Mouse (Mus musculus) common myeloid progenitor, adult 5-6 weeks (primary cell): ENCODE results near the gene Shd. TPM values are rescaled to one million over a fixed set of nuclear protein-coding genes. Genes with fewer than 3 reads are reported as not detected.

Experiments
- ATAC-seq: replicated peaks from 2 replicates; pipeline ENCODE4 v1.8.0; 2016; ENCODE audit warnings: low read depth, mild to moderate bottlenecking, moderate TSS enrichment, inconsistent platforms; ENCODE audit not compliant: poor library complexity, severe bottlenecking
- total RNA-seq: library from RNA; stranded (forward); fragments of 200-1000, 187-1606 nt; gene quantifications from 2 replicates; pipeline ENCODE4 v1.2.3, GENCODE M21; 2017

Gene Shd
- total RNA-seq, 1 experiment from 2014 or later: not detected

DNA sequence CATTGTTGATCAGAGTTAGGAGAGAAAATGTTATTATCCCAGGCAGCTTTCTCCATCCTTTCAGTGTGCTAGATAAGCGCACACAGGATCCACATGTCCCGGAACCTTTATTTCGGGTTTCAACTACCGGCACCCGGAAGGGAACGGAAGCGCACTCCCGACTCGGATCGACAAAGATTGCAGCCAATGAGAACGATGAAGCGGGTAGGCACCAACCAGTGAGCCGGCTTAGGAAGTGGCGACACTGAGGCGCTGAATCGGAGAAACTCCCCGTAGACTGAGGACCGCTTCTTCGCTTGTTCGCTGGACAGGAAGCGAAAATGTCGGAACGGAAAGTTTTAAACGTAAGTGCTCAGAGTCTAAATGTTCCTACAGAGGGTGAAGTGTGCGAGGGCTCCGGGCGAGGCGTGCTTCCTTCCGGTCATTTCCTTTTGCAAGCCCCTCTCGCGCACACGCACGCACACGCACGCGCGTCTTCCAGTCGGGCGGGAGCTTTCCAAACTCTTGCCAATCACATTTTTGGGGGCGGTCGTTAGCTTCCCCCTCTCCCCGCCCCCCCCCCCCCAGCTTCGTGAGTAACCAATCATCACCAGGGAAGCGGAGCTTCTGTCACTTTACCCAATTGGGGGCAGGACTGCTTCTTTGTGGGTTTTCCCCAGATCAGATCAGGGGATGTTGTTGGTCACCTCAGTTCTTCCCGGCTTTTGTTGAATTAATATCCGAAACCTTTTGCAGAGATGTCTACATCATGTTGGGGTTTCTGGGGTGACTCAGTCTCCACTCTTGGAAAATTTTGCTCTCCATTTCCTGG, 11.1 kb upstream of the Shd start, which contains the start of gene Yju2:
Gene Yju2 (plus strand): TSS at position 182 of the 811 bp plus-strand sequence.
- ATAC-seq: peak; percentile 84

DNA sequence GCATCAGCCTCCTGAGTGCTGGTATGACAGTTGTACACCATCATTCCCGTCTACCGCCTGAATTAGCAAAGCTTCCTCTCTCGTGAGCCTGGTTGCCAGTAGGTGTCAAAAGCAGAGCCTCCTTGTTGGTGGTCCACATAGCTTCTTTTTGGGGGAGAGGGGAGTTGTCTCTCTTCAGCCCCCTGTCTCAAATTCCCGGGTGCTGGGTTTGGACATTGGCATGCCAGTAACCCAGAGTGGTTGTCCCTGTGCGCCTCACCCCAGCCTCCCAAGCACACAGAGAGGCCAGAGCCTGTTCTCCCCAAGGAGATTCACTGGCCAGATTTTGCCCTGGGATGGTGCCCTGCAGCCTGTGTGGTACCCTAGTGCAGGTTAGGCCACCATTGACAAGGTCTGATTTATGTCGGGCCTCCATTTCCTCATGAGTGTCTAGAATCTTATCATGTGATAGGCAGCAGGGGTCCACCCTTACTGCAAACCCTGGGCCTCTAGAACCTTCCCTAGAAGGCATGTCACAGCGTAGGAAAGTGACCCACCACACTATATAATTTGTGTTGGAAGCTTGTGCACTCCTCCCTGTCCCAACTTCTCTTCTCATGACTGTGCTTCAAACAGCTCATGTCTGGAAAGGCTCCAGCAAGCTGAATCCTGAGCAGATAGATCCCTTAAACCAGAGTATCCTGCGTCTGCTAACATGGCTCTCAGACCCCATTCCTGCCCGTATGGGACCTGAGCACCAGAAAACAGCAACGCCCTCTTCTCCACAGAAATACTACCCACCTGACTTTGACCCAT, 10.1 kb upstream of the Shd start:
- ATAC-seq: no peak

DNA sequence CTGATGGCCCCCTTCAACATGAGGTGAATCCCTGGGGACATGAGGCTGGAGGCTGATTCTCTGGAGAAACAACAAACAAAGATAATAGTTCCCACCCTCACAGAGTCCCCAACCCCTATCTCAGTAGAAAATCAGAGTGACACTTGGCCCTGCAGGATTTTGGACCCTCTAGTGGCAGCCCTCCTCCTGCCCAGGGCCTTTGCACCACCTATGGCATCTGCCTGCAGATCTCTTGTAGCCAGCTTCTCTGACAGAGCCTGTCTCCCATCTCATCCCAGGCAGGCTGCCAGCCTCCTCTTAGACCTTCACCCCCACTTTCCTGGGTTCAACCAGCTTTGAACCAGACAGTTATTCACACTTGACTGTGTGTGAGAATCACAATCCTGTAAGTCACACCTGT, 9.5 kb upstream of the Shd start:
- ATAC-seq: no peak

DNA sequence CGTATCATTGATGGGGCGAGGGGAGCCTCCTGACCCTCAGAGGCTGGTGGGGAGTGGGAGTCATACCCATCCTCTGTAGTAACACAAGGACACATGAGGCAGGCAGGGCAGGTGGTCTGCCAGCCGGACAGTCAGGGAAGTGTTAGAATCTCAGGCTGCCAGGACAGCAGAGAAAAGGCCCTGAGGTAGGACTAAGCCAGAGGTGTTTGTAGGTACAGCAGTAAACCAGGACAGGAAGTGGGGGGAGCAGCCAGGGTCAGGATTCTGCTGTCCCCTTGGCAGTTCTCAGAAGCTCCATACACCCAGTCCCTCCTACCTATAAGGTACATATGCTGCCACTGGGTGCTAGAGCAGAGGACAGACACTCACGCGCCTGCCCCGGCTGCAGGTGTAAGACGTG, 8.6 kb upstream of the Shd start:
- ATAC-seq: no peak

DNA sequence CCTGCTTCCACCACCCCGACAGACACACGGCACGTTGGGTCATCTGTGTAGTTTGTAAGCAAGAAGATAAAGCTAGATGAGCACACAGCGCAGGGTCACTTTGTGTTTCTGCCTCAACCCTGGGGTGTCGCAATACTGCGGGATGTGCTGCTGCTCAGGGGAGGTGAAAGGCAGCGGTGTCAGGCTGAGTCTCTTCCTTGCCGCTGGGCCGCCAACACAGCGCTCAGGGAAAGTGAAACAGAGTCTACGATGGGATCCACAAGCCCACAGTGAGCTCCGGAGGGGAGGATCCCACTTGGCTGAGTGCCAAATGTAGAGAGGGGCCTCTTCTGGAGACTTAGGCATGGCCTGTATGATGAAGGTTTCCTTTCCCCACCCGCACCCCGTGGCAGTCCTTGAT, 7.1 kb upstream of the Shd start:
- peak; percentile 19 for ATAC-seq

DNA sequence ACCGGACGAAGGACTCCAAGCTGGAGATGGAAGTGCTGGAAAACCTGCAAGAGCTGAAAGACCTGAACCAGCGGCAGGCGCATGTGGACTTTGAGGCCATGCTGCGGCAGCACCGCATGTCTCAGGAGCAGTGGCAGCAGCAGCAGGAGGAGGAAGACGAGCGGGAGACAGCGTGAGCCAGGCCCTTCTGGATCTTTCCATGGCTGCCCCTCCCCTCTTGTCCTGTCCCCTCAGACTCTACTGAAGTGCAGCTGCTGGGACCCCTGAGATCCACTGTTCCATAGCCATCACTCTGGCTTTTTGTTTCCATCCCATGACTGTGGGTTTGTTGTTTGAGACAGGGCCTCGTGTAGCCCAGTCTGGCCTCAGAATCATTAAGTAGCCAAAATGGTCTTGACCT, 5.8 kb upstream of the Shd start:
- no peak for ATAC-seq

DNA sequence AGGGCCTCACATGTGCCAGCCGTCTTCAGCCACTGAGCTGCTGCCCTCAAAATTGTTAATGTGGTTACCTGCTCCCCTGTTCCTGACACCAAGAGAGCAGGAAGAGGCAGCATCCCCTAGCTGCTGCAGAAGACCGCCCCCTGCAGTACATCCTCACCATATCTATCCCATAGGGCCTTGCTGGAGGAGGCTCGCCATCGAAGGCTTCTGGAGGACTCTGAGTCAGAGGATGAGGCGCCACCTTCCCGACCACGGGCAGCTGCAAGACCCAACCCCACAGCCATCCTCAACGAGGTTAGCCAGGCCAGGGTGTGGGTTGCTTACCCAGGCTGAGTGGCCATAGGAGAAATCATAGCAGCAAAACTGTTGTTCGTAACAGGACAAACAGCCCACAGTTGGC, 5.3 kb upstream of the Shd start:
- ATAC-seq: no peak

DNA sequence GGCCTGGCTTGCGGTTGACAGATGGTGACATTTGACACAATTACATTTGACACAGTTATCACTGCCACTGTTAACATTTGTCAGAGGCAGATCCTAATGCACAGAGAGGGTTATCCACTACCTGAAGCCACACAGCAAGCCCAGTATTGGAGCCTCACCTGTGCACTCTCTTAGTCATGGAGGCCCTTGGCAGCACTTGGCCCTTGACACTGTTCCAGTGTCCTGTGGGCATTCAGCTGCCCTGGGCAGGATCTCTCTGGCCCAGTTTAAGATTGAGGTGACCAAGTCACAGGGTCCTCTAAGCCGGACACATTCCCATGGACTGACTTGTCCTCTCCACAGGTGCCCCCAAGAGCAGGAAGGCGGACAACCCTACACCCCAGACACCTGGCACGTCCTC, 3.1 kb upstream of the Shd start:
- ATAC-seq: no peak

DNA sequence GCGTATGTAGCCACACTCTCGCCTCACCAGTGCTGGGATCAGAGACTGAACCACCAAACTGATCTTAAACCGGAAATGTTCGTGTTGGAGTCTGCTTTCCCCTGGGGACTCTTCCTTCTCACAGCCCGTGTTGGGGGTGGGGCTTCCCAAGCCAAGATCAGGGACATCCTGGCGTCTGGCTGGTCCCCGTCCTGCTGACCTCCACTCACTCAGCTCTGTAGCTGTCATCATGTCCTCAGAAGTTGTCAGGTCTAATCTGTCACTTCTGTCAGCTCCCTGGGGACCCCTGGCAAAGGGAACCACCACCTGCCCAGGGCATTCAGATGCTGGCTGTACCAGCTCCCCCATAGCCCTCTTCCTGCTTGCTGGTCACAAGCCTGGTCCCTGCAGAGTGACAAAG, 2.1 kb upstream of the Shd start:
- no peak for ATAC-seq

DNA sequence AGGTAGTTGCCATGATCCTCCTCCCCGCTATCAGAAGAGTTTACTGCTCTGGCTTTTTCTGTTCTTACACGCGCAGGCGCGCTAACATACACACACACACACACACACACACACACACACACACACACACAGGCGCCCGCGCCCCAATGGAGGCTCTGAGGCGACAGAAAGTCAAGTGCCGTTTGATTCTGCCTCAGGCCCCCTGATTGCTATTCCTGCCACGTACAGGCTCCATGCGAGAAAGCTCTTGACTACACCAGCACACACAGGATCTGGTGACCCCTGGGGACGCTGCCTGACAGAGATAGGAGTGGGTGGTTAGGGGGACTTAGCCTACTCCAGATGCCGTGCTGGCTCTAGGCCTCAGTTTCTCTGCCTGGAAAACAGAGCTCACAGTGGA, 707 bp upstream of the Shd start:
- no peak for ATAC-seq

DNA sequence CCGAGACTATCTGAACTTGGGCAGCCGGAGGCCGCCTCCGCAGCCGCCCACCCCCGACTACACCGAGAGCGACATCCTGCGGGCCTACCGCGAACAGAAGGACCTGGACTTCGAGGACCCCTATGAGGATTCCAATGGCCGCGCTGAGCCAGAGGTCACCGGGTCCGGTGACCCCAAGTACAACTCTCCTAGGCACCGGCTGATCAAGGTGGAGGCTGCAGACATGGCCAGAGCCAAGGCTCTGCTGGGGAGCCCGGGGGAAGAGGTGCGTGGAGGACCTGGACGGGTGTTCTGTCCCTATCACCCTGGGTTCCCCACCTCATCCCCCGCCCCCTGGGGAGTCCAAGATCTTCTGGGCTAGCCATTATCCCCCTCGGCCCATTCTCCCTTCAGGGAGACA, 1.2 kb downstream of the Shd start:
- ATAC-seq: no peak

DNA sequence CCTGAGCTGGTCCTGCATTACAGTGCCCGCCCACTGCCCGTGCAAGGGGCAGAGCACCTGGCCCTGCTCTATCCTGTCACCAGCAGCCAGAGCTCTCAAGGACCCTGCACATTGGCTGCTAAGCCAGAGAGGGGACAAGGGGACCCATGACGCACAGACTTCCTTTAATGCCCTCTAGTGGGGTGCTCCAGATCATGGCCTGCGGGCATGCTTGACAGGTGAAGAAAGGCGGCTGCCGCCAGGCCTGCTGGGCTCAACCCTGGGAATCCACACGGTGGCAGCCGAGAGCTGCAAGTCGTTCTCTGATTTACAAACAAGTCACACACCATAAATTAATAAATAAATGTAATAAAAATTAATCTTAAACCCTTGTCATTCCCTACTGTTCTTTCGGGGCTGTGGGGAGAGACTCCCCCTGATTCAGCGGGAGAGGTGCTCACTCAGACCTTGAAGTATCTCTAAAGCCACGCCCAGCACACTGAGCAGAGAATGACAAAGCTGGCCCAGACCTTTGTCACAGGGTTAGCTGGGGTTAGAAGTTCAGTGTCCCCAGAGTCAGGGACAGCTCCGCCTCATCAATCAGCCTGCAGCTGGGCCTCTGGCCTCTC, 6.1 kb downstream of the Shd start:
- peak; percentile 99 for ATAC-seq

DNA sequence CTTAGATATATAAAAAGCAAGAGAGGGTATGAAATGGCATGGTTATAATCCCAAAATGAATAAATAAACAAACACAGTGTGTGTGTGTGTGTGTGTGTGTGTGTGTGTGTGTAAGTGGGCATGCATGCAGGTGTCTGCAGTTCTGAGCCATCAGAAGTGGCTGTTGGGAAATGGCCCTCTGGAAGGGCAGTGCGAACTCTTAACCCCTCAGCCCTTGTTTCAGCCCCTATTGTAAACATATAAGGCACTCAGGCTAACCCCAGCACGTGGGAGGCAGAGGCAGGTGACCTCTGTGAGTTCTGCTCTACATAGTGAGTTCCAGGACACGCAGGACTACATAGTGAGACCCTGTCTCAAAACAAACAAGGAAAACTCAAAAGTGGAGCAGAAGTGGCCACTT, 7.0 kb downstream of the Shd start:
- no peak for ATAC-seq

DNA sequence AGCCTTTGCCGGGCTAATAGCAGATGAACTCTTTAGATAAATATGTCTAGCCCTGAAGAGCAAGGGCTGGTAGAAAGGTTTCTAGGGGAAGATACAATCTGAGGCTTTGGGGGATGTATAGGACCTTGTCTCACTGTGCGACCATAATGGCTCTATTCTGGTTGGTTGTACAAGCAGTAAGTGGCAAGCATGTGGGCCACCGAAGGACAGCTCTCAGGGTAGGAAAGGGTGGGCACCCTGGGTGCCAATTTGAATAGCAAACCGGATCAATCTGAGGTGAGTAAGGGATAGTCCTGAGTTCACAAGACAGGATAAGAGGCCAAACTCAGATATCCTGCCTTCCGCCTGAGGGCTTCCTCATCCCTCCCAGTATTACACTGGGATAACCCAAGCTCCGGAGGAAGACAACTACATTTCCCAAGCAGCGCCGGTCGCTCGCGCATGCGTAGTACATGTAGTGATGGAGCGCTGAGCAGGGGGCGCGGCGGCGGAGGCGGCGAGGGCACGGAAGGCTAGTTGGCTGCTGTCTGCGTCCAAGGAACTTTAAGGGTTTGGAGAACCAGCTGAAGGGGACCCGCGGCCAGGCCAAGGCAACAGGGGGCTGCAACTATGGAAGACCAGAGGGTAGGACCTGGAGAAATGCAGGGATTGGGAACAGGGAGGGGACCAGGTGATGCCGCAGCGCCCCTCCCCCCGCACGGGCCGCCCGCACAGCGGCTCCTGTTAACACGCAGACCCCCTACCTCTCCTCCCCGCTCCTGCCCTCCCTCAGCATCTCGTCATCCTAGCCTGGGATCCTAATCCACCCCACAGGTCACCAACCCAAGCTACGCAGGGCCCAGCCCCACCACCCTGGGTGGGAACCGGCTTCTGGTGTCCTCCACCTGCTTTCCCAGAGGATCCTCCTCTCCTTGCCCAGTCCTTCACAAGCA, 16.0 kb downstream of the Shd start, which contains the start of gene Fsd1:
Gene Fsd1 (plus strand): TSS at position 480 of the 932 bp plus-strand sequence.
- 0 out of 2 replicates have a peak, but pooled peaks have one; percentile 32 for ATAC-seq

DNA sequence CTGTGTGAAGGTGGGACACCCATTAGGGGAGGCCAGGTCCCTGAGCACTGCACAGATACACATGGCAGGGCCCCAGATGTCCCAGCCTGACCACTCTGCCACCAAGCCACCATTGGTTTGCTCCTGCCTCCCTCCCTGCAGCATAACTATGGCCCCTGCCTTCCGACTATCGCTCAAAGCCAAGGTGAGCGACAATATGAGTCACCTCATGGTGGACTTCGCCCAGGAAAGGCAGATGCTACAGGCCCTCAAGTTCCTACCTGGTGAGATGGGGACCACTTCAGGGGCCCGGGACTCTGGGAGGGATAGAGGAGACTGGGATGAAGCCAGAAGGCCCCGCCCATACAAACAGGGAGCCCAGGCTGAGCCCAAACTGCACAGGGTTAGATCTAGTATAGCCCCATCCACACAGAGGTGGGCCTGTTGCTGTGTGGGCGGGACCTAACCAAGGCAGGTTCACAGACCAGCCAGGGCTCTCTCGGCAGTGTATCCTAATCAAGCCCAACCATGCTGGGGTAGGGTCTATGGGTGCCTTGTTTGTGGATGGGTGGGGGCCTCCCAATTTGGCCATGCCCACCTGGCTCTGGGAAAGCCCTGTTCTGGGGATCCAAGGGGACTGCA, 20.1 kb downstream of the Shd start:
- no peak for ATAC-seq

DNA sequence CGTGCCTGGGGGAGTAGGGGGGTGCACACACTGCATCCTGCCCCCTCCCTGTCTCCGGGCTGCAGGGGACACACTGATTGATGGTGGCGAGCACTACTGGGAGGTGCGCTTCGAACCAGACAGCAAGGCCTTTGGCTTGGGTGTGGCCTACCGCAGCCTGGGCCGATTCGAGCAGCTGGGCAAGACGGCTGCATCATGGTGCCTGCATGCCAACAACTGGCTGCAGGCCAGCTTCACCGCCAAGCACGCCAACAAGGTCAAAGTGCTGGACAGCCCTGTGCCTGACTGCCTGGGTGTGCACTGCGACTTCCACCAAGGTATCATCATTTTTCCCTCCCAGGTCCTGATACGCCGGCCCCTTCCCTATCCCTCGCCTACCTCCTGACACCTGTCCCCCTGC, 25.7 kb downstream of the Shd start:
- no peak for ATAC-seq

DNA sequence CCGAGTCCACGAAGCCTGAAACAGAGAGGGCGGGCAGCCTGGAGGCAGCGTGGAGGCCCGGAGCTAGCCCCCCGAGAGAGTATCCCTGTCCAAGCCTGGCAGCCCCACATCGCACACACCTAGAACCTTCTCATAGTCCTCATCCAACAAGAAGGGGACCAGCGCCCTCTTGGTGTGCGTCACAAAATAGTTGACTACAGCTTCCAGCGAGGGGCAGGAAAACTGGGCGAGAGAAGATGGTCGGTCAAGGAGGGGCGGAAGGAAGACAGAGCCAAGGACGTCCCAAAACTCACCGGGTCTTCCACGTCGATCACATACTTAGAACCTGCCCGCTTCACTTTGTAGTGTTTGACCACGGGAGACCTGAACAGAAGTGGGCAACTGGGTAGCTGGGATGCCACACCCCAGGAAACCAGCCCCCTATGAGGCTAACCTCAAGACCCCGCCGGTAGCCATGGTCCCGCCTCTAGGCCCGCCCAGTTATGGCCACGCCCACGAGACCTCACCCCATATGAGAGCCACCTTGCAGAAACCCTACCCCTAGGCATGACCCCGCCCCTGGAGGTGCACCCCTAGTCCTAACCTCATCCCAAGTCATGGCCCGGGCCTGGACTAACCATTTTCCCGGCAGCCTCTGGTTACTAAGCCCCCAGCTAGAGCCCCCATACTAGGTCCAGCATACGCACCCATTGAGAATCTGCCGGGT, 29.7 kb downstream of the Shd start:
- peak; percentile 33 for ATAC-seq

DNA sequence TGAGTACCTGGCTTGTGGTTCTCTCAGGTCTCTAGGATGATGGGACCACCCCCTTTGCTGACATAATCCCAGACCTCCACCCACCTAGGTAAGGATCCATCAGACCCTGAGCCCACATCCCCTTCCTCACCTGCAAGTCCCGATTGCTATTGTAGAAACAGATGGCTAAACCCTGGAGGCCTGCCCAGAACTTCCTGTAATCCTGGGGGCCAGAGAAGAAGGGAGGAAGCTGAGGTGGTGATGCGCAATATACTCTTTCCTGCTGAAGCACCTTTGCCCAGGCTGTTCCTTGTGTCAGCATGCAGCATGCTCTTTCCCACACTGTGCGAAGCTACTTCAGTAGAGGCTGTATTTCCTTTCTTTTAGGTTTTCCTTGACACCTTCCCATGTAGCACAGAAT, 32.7 kb downstream of the Shd start:
- ATAC-seq: no peak
